Mouse (Mus musculus): Measurements from ENCODE around the gene Ttc41.
"Not testable (repeated sequence)": the region's sequence is repeated elsewhere in the genome, so short reads cannot be mapped to it uniquely, and the experiment has no call there.

The Ttc41 gene

GRCm38 (mm10) chr10:86705318-86705921 lies at the start of gene Ttc41, which contains the start of gene Hsp90b1:
Gene Ttc41 (plus strand): TSS chr10:86705811.
Gene Hsp90b1 (minus strand): TSS chr10:86705509.
- in situ Hi-C loops (cut with MboI, MseI) = no loop called here

- in situ Hi-C loops (cut with MboI, MseI) = loop anchor here (5.0 kb wide), 1 partner anchor 843 kb away; the partner anchor contains the start of gene Pwp1
Observed at GRCm38 (mm10) chr10:86670550-86670949, 35.1 kb upstream of the Ttc41 start.

- in situ Hi-C loops (cut with MboI, MseI) = not testable (repeated sequence)
Observed at GRCm38 (mm10) chr10:86684797-86685178, 20.8 kb upstream of the Ttc41 start.

- in situ Hi-C loops (cut with MboI, MseI) = not testable (repeated sequence)
Observed at GRCm38 (mm10) chr10:86685179-86686016, 20.2 kb upstream of the Ttc41 start.

GRCm38 (mm10) chr10:86686017-86686360 lies 19.6 kb upstream of the Ttc41 start:
- in situ Hi-C loops (cut with MboI, MseI) = not testable (repeated sequence)

GRCm38 (mm10) chr10:86700251-86700650 lies 5.4 kb upstream of the Ttc41 start:
- in situ Hi-C loops (cut with MboI, MseI) = no loop called here

- in situ Hi-C loops (cut with MboI, MseI) = no loop called here
Observed at GRCm38 (mm10) chr10:86700973-86701372, 4.6 kb upstream of the Ttc41 start.

- in situ Hi-C loops (cut with MboI, MseI) = no loop called here
Observed at GRCm38 (mm10) chr10:86702312-86702920, 3.2 kb upstream of the Ttc41 start.

GRCm38 (mm10) chr10:86703375-86703774 lies 2.2 kb upstream of the Ttc41 start:
- in situ Hi-C loops (cut with MboI, MseI) = no loop called here

- in situ Hi-C loops (cut with MboI, MseI) = no loop called here
Observed at GRCm38 (mm10) chr10:86704141-86704540, 1.5 kb upstream of the Ttc41 start.

- in situ Hi-C loops (cut with MboI, MseI) = no loop called here
Observed at GRCm38 (mm10) chr10:86704589-86705191, 921 bp upstream of the Ttc41 start.

GRCm38 (mm10) chr10:86705922-86706752 lies 526 bp downstream of the Ttc41 start:
- in situ Hi-C loops (cut with MboI, MseI) = no loop called here

GRCm38 (mm10) chr10:86707134-86707533 lies 1.5 kb downstream of the Ttc41 start:
- in situ Hi-C loops (cut with MboI, MseI) = no loop called here

GRCm38 (mm10) chr10:86712156-86712555 lies 6.5 kb downstream of the Ttc41 start:
- in situ Hi-C loops (cut with MboI, MseI) = loop anchor here (5.0 kb wide), 2 partner anchors 65 to 775 kb away; partner anchors contain the start of gene Nt5dc3

- in situ Hi-C loops (cut with MboI, MseI) = no loop called here
Observed at GRCm38 (mm10) chr10:86727548-86727980, 22.0 kb downstream of the Ttc41 start.

- in situ Hi-C loops (cut with MboI, MseI) = no loop called here
Observed at GRCm38 (mm10) chr10:86728176-86728575, 22.6 kb downstream of the Ttc41 start.

- in situ Hi-C loops (cut with MboI, MseI) = no loop called here
Observed at GRCm38 (mm10) chr10:86730823-86731499, 25.4 kb downstream of the Ttc41 start.

- in situ Hi-C loops (cut with MboI, MseI) = no loop called here
Observed at GRCm38 (mm10) chr10:86731500-86731863, 25.9 kb downstream of the Ttc41 start.

GRCm38 (mm10) chr10:86735036-86735435 lies 29.4 kb downstream of the Ttc41 start:
- in situ Hi-C loops (cut with MboI, MseI) = loop anchor here (5.0 kb wide), 1 partner anchor 98 kb away; no protein-coding TSS in a partner anchor

- in situ Hi-C loops (cut with MboI, MseI) = loop anchor here (5.0 kb wide), 1 partner anchor 261 kb away; no protein-coding TSS in a partner anchor
Observed at GRCm38 (mm10) chr10:86742918-86743317, 37.3 kb downstream of the Ttc41 start.
